Mouse (Mus musculus) myocyte (in vitro differentiated cells): ENCODE results near the gene Itpk1. TPM values are rescaled to one million over a fixed set of nuclear protein-coding genes. Genes with fewer than 3 reads are reported as not detected.

Source experiments
- H3K27me3 ChIP-seq: one replicate; pipeline ENCODE4 v1.6.1; 2011; ENCODE audit not compliant: control insufficient read depth, insufficient read depth, insufficient read length
- H3K36me3 ChIP-seq: one replicate; pipeline ENCODE4 v1.6.1; 2011; ENCODE audit not compliant: control insufficient read depth, insufficient read depth
- H3K4me2 ChIP-seq: one replicate; pipeline ENCODE4 v1.6.1; 2011; ENCODE audit warnings: low read depth, control low read depth
- H3K4me3 ChIP-seq: one replicate; pipeline ENCODE4 v1.5.1; 2011; ENCODE audit warnings: mild to moderate bottlenecking, control low read depth, moderate library complexity
- H3K79me2 ChIP-seq: one replicate; pipeline ENCODE4 v1.6.1; 2011; ENCODE audit not compliant: control insufficient read depth, insufficient read depth
- H3ac ChIP-seq: one replicate; pipeline ENCODE4 v1.6.1; 2011; ENCODE audit not compliant: control insufficient read depth, insufficient read length
- CEBPB ChIP-seq: IDR thresholded peaks from 2 replicates; pipeline ENCODE4 v1.6.1; 2011; ENCODE audit warnings: mild to moderate bottlenecking, moderate library complexity; ENCODE audit not compliant: poor library complexity, insufficient read depth, severe bottlenecking
- E2F4 ChIP-seq: IDR thresholded peaks from one replicate; pipeline ENCODE4 v1.6.1; 2011; ENCODE audit warnings: mild to moderate bottlenecking, control low read depth, moderate library complexity; ENCODE audit not compliant: insufficient read depth
- MAX ChIP-seq: IDR thresholded peaks from one replicate; pipeline ENCODE4 v1.6.1; 2011; ENCODE audit warnings: low read depth, mild to moderate bottlenecking, control low read depth
- MYOD1 ChIP-seq, 3 experiments: IDR thresholded peaks; one replicate each; pipeline ENCODE4 v1.6.1; 2011; ENCODE audit warnings: control low read depth in 2 of 3, low read depth in 2 of 3, mild to moderate bottlenecking in 2 of 3, moderate library complexity in 1 of 3; ENCODE audit not compliant: insufficient read length in 2 of 3, control insufficient read depth in 1 of 3
- MYOG ChIP-seq, 3 experiments: IDR thresholded peaks; one replicate each; pipeline ENCODE4 v1.6.1; 2011; ENCODE audit warnings: control low read depth in 2 of 3, low read depth in 2 of 3, mild to moderate bottlenecking in 2 of 3; ENCODE audit not compliant: insufficient read length in 2 of 3, control insufficient read depth in 1 of 3, insufficient read depth in 1 of 3
- POLR2A ChIP-seq: IDR thresholded peaks from one replicate; pipeline ENCODE4 v1.6.1; 2011; ENCODE audit warnings: low read depth, mild to moderate bottlenecking, control low read depth, moderate library complexity; ENCODE audit not compliant: insufficient read length
- POLR2AphosphoS2 ChIP-seq: IDR thresholded peaks from one replicate; pipeline ENCODE4 v1.6.1; 2011; ENCODE audit warnings: low read depth, control low read depth; ENCODE audit not compliant: insufficient read length
- REST ChIP-seq: IDR thresholded peaks from one replicate; pipeline ENCODE4 v1.6.1; 2011; ENCODE audit warnings: mild to moderate bottlenecking, control low read depth, moderate library complexity; ENCODE audit not compliant: insufficient read depth, insufficient read length
- SRF ChIP-seq: IDR thresholded peaks from one replicate; pipeline ENCODE4 v1.6.1; 2011; ENCODE audit warnings: low read depth; ENCODE audit not compliant: control insufficient read depth, insufficient read length
- TCF12 ChIP-seq: IDR thresholded peaks from one replicate; pipeline ENCODE4 v1.6.1; 2011; ENCODE audit warnings: mild to moderate bottlenecking, control low read depth; ENCODE audit not compliant: poor library complexity, insufficient read depth, severe bottlenecking
- TCF3 ChIP-seq: IDR thresholded peaks from one replicate; pipeline ENCODE4 v1.6.1; 2011; ENCODE audit warnings: low read depth, control low read depth; ENCODE audit not compliant: insufficient read length
- USF1 ChIP-seq: IDR thresholded peaks from one replicate; pipeline ENCODE4 v1.6.1; 2011; ENCODE audit warnings: low read depth, mild to moderate bottlenecking, control low read depth, moderate library complexity
- polyA plus RNA-seq: library from polyadenylated mRNA; unstranded; fragments of >200 nt; fragmentation: generic; extraction: Trizol; gene quantifications from one replicate; pipeline ENCODE4 v1.2.1, GENCODE M21; 2012; ENCODE audit warnings: missing spikeins

The Itpk1 gene
- polyA plus RNA-seq, 1 experiment, result 4.9 TPM

- Histone ChIP-seq H3K79me2 (no peaks in the 10 kb centered on the region), H3K36me3 (no peaks in the 10 kb centered on the region), H3K4me2 (peak overlapping the region; percentile 76), H3K27me3 (no peaks in the 10 kb centered on the region), H3ac (no peak overlapping the region), H3K4me3 (peak overlapping the region; percentile 29)
- TF ChIP-seq USF1, result no peak
Measured at GRCm38 (mm10) chr12:102703441-102703840, 1.3 kb downstream of the Itpk1 start.

DNA sequence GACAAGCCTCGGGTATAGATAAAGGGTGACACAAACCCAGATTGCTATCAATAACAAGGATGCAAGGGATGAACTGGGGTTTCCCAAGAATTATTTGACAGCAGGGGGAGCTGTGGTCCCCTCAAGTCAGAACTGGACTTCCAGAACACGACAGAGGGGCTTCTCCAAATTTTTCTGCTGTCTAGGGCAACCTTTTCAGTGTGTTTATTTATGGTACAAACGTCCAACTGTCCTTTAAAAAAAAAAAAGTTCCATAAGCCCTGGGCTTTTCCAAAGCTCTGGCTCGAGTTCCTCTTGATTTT lies 1.7 kb downstream of the Itpk1 start:
- Histone ChIP-seq H3ac (no peak overlapping the region), H3K27me3 (no peaks in the 10 kb centered on the region), H3K4me2 (peak overlapping the region; percentile 76), H3K36me3 (no peaks in the 10 kb centered on the region), H3K79me2 (no peaks in the 10 kb centered on the region), H3K4me3 (peak overlapping the region; percentile 29)
- no peak for TF ChIP-seq E2F4
- no peak for TF ChIP-seq REST
- TF ChIP-seq TCF12, result no peak
- TF ChIP-seq CEBPB, result no peak
- TF ChIP-seq MYOG (IDR thresholded peaks at IDR 0.05; ENCODE audit: control insufficient read depth in 1 of 3, insufficient read depth in 1 of 3, insufficient read length in 2 of 3, low read depth in 2 of 3), result no peak
- no peak for TF ChIP-seq POLR2A
- TF ChIP-seq MYOD1 (IDR thresholded peaks at IDR 0.05; ENCODE audit: control insufficient read depth in 1 of 3, insufficient read length in 2 of 3, low read depth in 2 of 3), result no peak
- TF ChIP-seq POLR2AphosphoS2, result no peak
- no peak for TF ChIP-seq USF1
- no peak for TF ChIP-seq SRF
- TF ChIP-seq MAX, result no peak
- TF ChIP-seq TCF3, result no peak

DNA sequence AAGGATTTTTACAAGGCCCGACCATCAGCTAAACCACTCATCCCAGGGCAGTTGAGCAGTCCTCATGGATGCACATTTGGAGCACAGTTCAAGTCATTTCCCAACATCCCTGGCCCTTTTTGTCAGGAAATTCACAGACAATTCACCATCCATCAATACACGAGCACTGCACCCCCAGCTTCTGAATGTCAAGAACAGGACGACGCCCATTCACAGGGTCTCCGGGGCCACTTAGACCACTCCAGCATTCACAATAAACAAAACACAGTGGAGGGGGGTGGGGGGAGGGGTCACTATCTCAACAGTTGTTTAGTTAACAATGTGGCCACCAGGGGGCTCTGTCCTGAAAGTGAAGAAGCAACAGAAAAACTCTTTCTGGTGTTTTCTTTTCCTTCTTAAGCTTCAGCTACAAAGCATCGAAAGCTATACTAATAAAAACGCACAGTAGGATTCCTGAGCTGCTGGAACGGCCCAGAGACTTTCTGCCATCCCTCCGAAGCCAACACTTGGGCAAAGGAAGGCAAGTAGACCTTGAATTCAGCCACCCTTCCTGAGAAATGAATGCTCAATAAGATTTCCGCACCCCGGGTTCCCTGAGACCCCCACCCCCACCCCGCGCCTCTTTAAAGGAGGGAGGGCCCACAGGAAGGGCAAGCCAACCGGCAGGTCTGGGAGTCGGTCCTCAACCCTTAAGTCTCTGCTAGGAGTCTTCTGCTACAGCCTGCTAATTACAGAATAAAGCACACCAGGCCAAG lies 2.2 kb downstream of the Itpk1 start:
- Histone ChIP-seq H3K4me2 (peak overlapping the region; percentile 76), H3ac (no peak overlapping the region), H3K36me3 (no peaks in the 10 kb centered on the region), H3K79me2 (no peaks in the 10 kb centered on the region), H3K27me3 (no peaks in the 10 kb centered on the region), H3K4me3 (peak overlapping the region; percentile 29)
- no peak for TF ChIP-seq MYOG (IDR thresholded peaks at IDR 0.05; ENCODE audit: control insufficient read depth in 1 of 3, insufficient read depth in 1 of 3, insufficient read length in 2 of 3, low read depth in 2 of 3)
- no peak for TF ChIP-seq MYOD1 (IDR thresholded peaks at IDR 0.05; ENCODE audit: control insufficient read depth in 1 of 3, insufficient read length in 2 of 3, low read depth in 2 of 3)
- no peak for TF ChIP-seq MAX
- TF ChIP-seq CEBPB, result no peak
- TF ChIP-seq REST, result no peak
- no peak for TF ChIP-seq TCF3
- TF ChIP-seq SRF, result no peak
- TF ChIP-seq E2F4, result no peak
- no peak for TF ChIP-seq TCF12

GRCm38 (mm10) chr12:102701691-102702207 lies 3.0 kb downstream of the Itpk1 start:
- Histone ChIP-seq H3K27me3 (no peaks in the 10 kb centered on the region), H3ac (no peak overlapping the region), H3K4me2 (no peak overlapping the region), H3K79me2 (no peaks in the 10 kb centered on the region), H3K36me3 (no peaks in the 10 kb centered on the region), H3K4me3 (no peak overlapping the region)
- no peak for TF ChIP-seq POLR2AphosphoS2
- no peak for TF ChIP-seq TCF3
- TF ChIP-seq SRF, result no peak
- TF ChIP-seq E2F4, result no peak
- no peak for TF ChIP-seq REST

GRCm38 (mm10) chr12:102700453-102700852 lies 4.3 kb downstream of the Itpk1 start:
- H3ac ChIP-seq, result no peak overlapping the region
- no peaks in the 10 kb centered on the region for H3K27me3 ChIP-seq
- no peak overlapping the region for H3K4me2 ChIP-seq
- TF ChIP-seq E2F4, result no peak
- no peak for TF ChIP-seq MAX
- TF ChIP-seq POLR2AphosphoS2, result no peak
- TF ChIP-seq SRF, result no peak
- no peak for TF ChIP-seq MYOD1 (IDR thresholded peaks at IDR 0.05; ENCODE audit: control insufficient read depth in 1 of 3, insufficient read length in 2 of 3, low read depth in 2 of 3)
- no peak for TF ChIP-seq TCF12
- no peak for TF ChIP-seq CEBPB
- no peak for TF ChIP-seq MYOG (IDR thresholded peaks at IDR 0.05; ENCODE audit: control insufficient read depth in 1 of 3, insufficient read depth in 1 of 3, insufficient read length in 2 of 3, low read depth in 2 of 3)
- TF ChIP-seq POLR2A, result no peak
- TF ChIP-seq USF1, result no peak
- TF ChIP-seq REST, result no peak
- TF ChIP-seq TCF3, result no peak
- H3K36me3 ChIP-seq, result no peaks in the 10 kb centered on the region
- H3K4me3 ChIP-seq, result no peak overlapping the region
- no peaks in the 10 kb centered on the region for H3K79me2 ChIP-seq
